Mouse (Mus musculus): ENCODE data around the gene Gli1. TPM values are rescaled to one million over a fixed set of nuclear protein-coding genes. Genes with fewer than 3 reads are reported as not detected.

Gli1 gene
- polyA plus RNA-seq, 1 experiment from 2014 or later: 0.21 TPM

DNA sequence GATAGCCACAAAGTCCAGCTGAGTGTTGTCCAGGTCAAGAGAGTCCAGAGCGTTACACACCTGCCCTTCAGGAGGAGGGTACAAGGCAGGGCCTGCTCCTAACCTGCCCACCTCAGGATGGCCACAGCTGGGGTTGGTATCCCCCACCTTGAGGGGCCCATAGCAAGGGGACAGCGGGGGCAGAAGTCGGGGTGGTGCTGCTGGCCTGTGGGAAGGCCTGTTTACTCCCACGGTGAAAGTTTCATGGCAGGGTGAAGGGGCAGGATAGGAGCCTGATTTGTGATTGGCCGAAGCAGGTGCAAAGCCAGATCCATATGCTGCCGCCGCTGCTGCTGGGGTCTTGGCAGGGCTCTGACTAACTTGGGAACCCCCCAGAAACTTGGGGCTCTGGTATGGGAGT is 11.6 kb downstream of the Gli1 start:
- H3K9ac ChIP-seq: no peak overlapping the region
- H3K4me3 ChIP-seq (replicated peaks): no peak overlapping the region
- ATAC-seq (ENCODE audit: low read depth) (no peak), DNase-seq (no peak)
- H3K27me3 ChIP-seq: peaks cover 32% of the 10 kb centered on the region
- H3K36me3 ChIP-seq: 0 out of 2 replicates have a peak, but pooled peaks cover 15% of the 10 kb centered on the region
- H3K4me1 ChIP-seq (replicated peaks): peaks cover 43% of the 10 kb centered on the region
- WGBS (ENCODE audit: insufficient replicate concordance): 61% methylated on average over 7 of the region's 7 CpGs
- H3K27ac ChIP-seq: no peak overlapping the region
- H3K4me2 ChIP-seq: no peak overlapping the region
- H3K9me3 ChIP-seq (replicated peaks): no peaks in the 10 kb centered on the region

DNA sequence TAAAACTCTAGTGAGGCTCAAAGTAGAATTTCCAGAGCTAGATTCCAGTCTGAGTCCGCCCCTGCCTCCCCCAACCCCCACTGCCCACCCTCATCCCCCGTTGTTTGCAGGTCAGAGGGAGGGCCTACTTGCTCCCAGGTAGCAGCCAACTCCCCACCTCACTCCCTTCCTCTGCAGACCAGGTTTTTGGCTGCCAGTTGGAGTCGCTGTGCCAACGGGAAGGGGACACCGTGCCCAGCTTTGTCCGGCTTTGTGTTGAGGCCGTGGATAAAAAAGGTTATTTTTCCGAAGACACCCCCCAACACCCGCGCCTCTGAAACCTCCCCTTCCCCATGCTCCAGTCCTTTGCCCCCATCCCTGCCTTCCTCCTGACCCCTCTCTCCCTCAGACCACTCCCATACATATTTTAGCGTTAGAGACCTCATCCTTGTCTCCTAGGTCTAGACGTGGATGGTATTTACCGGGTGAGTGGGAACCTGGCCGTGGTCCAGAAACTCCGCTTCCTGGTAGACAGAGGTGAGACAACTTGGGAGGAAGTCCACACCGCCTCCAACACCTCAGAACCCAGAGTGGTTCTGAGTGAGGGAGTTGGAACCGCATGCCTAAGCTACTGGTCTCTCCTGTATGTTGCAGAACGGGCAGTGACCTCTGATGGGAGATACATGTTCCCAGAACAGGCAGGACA is 14.2 kb downstream of the Gli1 start:
- Histone ChIP-seq H3K4me3 (replicated peaks) (peak overlapping the region; percentile 68; the same call in 1 of the 2 replicates), H3K4me2 (peak overlapping the region; percentile 93), H3K27ac (no peak overlapping the region), H3K9me3 (replicated peaks) (no peaks in the 10 kb centered on the region), H3K27me3 (peaks cover 37% of the 10 kb centered on the region), H3K4me1 (replicated peaks) (peaks cover 68% of the 10 kb centered on the region), H3K36me3 (0 out of 2 replicates have a peak, but pooled peaks cover 15% of the 10 kb centered on the region), H3K9ac (no peak overlapping the region)
- WGBS (ENCODE audit: insufficient replicate concordance): 77% methylated on average over 18 of the region's 18 CpGs
- ATAC-seq (ENCODE audit: low read depth) (no peak), DNase-seq (no peak)

DNA sequence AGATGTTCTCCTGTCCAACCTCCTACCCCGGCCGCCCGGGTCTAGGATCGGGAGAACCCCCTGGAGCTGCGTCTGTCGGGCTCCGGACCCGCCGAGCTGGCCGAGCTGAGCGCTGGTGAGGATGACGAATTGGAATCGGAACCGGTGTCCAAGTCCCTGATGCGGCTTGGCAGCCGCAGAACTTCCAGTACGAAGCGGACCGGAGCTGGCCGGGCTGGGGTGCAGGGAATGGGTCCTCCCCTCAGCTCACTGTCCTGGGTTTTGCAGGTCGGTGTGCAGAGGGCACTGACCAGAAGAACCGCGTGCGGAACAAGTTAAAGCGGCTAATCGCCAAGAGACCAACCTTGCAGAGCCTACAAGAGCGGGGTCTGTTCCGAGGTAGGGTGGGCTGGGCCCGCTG is 14.9 kb downstream of the Gli1 start:
- no peaks in the 10 kb centered on the region for H3K9me3 ChIP-seq (replicated peaks)
- no peak for DNase-seq
- peaks cover 69% of the 10 kb centered on the region for H3K4me1 ChIP-seq (replicated peaks)
- H3K27ac ChIP-seq: no peak overlapping the region
- H3K4me3 ChIP-seq (replicated peaks): peak overlapping the region; percentile 68
- peak overlapping the region; percentile 93 for H3K4me2 ChIP-seq
- H3K36me3 ChIP-seq: 0 out of 2 replicates have a peak, but pooled peaks cover 15% of the 10 kb centered on the region
- WGBS (ENCODE audit: insufficient replicate concordance): 20% methylated on average over 29 of the region's 29 CpGs
- H3K27me3 ChIP-seq: peaks cover 32% of the 10 kb centered on the region
- H3K9ac ChIP-seq: peak overlapping the region; percentile 76
- no peak for ATAC-seq (ENCODE audit: low read depth)

GRCm38 (mm10) chr10:127326017-127326801 is 15.6 kb downstream of the Gli1 start:
- H3K4me1 ChIP-seq (replicated peaks): peaks cover 73% of the 10 kb centered on the region
- peak overlapping the region; percentile 93 for H3K4me2 ChIP-seq
- H3K27me3 ChIP-seq: peaks cover 32% of the 10 kb centered on the region
- ATAC-seq (ENCODE audit: low read depth) (peak; percentile 66), DNase-seq (no peak)
- no peaks in the 10 kb centered on the region for H3K9me3 ChIP-seq (replicated peaks)
- peak overlapping the region; percentile 68 for H3K4me3 ChIP-seq (replicated peaks)
- WGBS (ENCODE audit: insufficient replicate concordance): 2% methylated on average over 54 of the region's 54 CpGs
- peak overlapping the region; percentile 76 for H3K9ac ChIP-seq
- peak overlapping the region; percentile 41 for H3K27ac ChIP-seq
- 0 out of 2 replicates have a peak, but pooled peaks cover 15% of the 10 kb centered on the region for H3K36me3 ChIP-seq

DNA sequence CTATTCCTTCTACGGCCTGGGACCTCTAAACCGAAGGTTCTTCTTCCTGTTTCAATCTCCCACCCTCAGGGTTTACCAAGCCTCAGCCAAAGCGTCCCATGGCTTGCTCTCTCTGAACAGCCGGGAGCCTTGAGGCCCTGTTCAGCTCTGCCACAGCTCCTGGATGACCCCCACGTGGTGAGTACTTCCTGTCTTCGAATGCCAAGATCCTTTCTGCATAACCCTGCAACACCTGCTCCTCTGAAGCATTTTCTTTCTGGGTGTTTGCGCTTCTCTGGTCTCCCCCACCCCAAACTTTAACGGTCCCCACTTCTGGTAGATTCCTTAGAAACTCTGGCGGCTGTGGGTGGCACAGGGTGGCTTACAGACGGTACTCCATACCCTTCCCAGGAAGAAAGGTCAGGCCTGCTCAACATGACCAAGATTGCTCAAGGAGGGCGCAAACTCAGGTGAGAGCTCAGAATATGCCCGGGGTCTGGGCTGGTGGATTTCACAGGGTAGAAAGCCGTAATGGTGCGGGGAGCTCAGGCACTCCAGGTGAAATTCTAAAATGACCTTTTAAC is 16.2 kb downstream of the Gli1 start:
- 0 out of 2 replicates have a peak, but pooled peaks cover 15% of the 10 kb centered on the region for H3K36me3 ChIP-seq
- DNase-seq (no peak), ATAC-seq (ENCODE audit: low read depth) (peak; percentile 14)
- 0 out of 2 replicates have a peak overlapping the region, but pooled peaks have one; percentile 41 for H3K27ac ChIP-seq
- peak overlapping the region; percentile 76 for H3K9ac ChIP-seq
- no peaks in the 10 kb centered on the region for H3K9me3 ChIP-seq (replicated peaks)
- H3K4me2 ChIP-seq: peak overlapping the region; percentile 93
- WGBS (ENCODE audit: insufficient replicate concordance): 15% methylated on average over 14 of the region's 14 CpGs
- peaks cover 68% of the 10 kb centered on the region for H3K4me1 ChIP-seq (replicated peaks)
- H3K4me3 ChIP-seq (replicated peaks): peak overlapping the region; percentile 68
- peaks cover 32% of the 10 kb centered on the region for H3K27me3 ChIP-seq

DNA sequence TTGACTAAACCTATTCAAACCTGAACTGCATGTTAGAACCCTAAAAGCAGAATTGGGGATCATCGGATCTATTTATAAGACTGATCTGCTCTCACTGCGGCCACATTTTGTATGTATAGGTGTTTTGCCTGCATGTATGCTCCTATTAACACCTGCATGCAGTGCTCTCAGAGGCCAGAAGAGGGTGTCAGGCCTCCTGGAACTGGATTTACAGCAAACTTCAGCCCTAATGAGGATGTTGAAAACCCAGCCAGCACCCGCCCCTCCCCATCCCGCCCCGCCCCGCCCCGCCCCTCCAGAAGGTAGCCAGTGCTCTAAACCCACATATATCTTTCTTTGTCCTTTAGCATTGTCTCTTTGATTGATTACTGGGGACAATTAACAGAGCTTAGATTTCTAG is 17.3 kb downstream of the Gli1 start:
- ATAC-seq (ENCODE audit: low read depth) (peak; percentile 58), DNase-seq (peak; percentile 64)
- Histone ChIP-seq H3K27me3 (peaks cover 32% of the 10 kb centered on the region), H3K27ac (no peak overlapping the region), H3K4me1 (replicated peaks) (peaks cover 61% of the 10 kb centered on the region), H3K4me2 (peak overlapping the region; percentile 93), H3K9me3 (replicated peaks) (no peaks in the 10 kb centered on the region), H3K4me3 (replicated peaks) (peak overlapping the region; percentile 36; the same call in 1 of the 2 replicates), H3K9ac (no peak overlapping the region), H3K36me3 (0 out of 2 replicates have a peak, but pooled peaks cover 7% of the 10 kb centered on the region)
- WGBS (ENCODE audit: insufficient replicate concordance): 6% methylated on average over 7 of the region's 7 CpGs

DNA sequence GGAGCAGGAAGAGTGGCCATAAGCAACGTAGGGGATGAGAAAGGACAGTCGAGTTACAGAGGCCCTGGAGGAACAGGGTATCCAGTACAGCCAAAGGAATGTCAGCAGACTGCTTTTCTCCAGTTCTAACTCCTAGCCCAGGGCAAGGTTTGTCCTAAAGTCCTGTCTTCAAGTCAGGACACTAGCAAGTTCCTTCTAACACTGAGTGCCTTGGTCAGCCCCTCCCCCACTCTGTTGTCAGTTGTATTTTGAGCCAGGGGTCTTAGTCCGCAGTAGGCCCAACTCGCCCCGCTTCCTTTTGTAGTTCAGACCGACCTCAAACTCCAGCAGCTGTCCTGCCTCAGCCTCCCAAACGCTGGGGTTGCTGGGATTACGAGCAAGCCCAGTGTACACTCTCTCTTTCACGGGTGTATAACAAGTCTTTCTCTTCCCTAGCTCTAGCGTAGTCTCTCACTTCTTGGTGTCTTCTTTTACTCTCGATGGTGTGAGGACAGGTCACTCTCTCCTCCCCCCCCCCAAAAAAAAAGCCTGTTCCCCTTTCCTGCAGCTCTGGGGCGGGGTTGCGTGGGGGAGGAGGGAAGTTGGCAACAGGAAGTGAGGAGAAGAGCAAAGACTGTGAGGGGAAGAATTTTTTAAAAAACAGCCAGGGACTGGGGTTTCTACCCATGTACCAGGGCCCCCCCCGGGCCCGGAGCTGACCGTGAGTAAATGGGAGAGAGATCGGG is 18.5 kb downstream of the Gli1 start:
- WGBS (ENCODE audit: insufficient replicate concordance): 24% methylated on average over 17 of the region's 17 CpGs
- Histone ChIP-seq H3K27me3 (peaks cover 32% of the 10 kb centered on the region), H3K4me1 (replicated peaks) (peaks cover 62% of the 10 kb centered on the region), H3K4me2 (peak overlapping the region; percentile 44), H3K4me3 (replicated peaks) (peak overlapping the region; percentile 36), H3K9ac (peak overlapping the region; percentile 39), H3K27ac (peak overlapping the region; percentile 69), H3K36me3 (no peaks in the 10 kb centered on the region), H3K9me3 (replicated peaks) (no peaks in the 10 kb centered on the region)
- ATAC-seq (ENCODE audit: low read depth) (no peak), DNase-seq (no peak)

GRCm38 (mm10) chr10:127322669-127323068 is 19.1 kb downstream of the Gli1 start:
- Histone ChIP-seq H3K27me3 (peaks cover 30% of the 10 kb centered on the region), H3K36me3 (no peaks in the 10 kb centered on the region), H3K4me3 (replicated peaks) (0 out of 2 replicates have a peak overlapping the region, but pooled peaks have one; percentile 36), H3K4me1 (replicated peaks) (peaks cover 65% of the 10 kb centered on the region), H3K4me2 (no peak overlapping the region), H3K9me3 (replicated peaks) (no peaks in the 10 kb centered on the region), H3K27ac (peak overlapping the region; percentile 69), H3K9ac (no peak overlapping the region; the same call in 1 of the 2 replicates)
- DNase-seq: no peak
- ATAC-seq (ENCODE audit: low read depth): no peak
- WGBS (ENCODE audit: insufficient replicate concordance): 48% methylated on average over 4 of the region's 4 CpGs

- H3K4me3 ChIP-seq (replicated peaks): no peak overlapping the region
- H3K4me2 ChIP-seq: no peak overlapping the region
- no peaks in the 10 kb centered on the region for H3K36me3 ChIP-seq
- no peak for DNase-seq
- WGBS (ENCODE audit: insufficient replicate concordance): 73% methylated on average over 13 of the region's 13 CpGs
- ATAC-seq (ENCODE audit: low read depth): no peak
- H3K9me3 ChIP-seq (replicated peaks): no peaks in the 10 kb centered on the region
- no peak overlapping the region for H3K27ac ChIP-seq
- peaks cover 66% of the 10 kb centered on the region for H3K4me1 ChIP-seq (replicated peaks)
- H3K9ac ChIP-seq: no peak overlapping the region
- peaks cover 25% of the 10 kb centered on the region for H3K27me3 ChIP-seq
Measured at GRCm38 (mm10) chr10:127322178-127322577, 19.6 kb downstream of the Gli1 start.

- H3K4me2 ChIP-seq: no peak within 1 kb of the TSS
- H3K9me3 ChIP-seq (replicated peaks): no peaks in the 10 kb centered on the region
- no peak for DNase-seq
- ATAC-seq (ENCODE audit: low read depth): no peak
- WGBS (ENCODE audit: insufficient replicate concordance): 60% methylated on average over 3 of the region's 3 CpGs
- H3K9ac ChIP-seq: no peak within 1 kb of the TSS
- no peak within 1 kb of the TSS for H3K4me3 ChIP-seq (replicated peaks)
- peaks cover 19% of the 10 kb centered on the region for H3K27me3 ChIP-seq
- H3K4me1 ChIP-seq (replicated peaks): peaks cover 66% of the 10 kb centered on the region
- no peaks in the 10 kb centered on the region for H3K36me3 ChIP-seq
- H3K27ac ChIP-seq: peak within 1 kb of the TSS; percentile 69
Measured at GRCm38 (mm10) chr10:127321621-127322020, 20.2 kb downstream of the Gli1 start, which contains the start of gene Arhgap9. Arhgap9 (plus strand) TSS chr10:127321964.
